Mouse (Mus musculus) lung, adult 2 months (tissue): Measurements from ENCODE around the gene Tns2. TPM values are rescaled to one million over a fixed set of nuclear protein-coding genes. Genes with fewer than 3 reads are reported as not detected.

Experiments
- DNase-seq: peaks from one replicate; pipeline ENCODE4 v3.0.0; 2022
- H3K4me1 ChIP-seq: fragments of 200-500 bp; 2 replicates; pipeline ENCODE4 v1.6.1; 2011; ENCODE audit warnings: low read length; ENCODE audit not compliant: control insufficient read depth, insufficient read depth
- H3K4me3 ChIP-seq: fragments of 200-500 bp; replicated peaks from 2 replicates; pipeline ENCODE3; 2011; ENCODE audit warnings: low read depth, mild to moderate bottlenecking, control low read depth, low read length; ENCODE audit errors: extremely low read depth
- CTCF ChIP-seq: fragments of 200-500 bp; IDR thresholded peaks from 2 replicates; pipeline ENCODE4 v1.5.1; 2011; ENCODE audit warnings: mild to moderate bottlenecking, low read length, control low read depth; ENCODE audit not compliant: insufficient read depth
- POLR2A ChIP-seq: fragments of 200-500 bp; IDR thresholded peaks from 2 replicates; pipeline ENCODE4 v1.6.1; 2011; ENCODE audit warnings: low read depth, mild to moderate bottlenecking, control low read depth, low read length, borderline replicate concordance; ENCODE audit errors: extremely low read depth
- WGBS: fragments of 180-500 bp; shearing (Covaris S2); methylation state at CpG from one replicate; pipeline ENCODE4 v1.1.7; 2018; 5-methylcytosine and 5-hydroxymethylcytosine counted together
- polyA plus RNA-seq: library from polyadenylated mRNA; depleted of rRNA; stranded (reverse); fragments of >200 nt; gene quantifications from 2 replicates; pipeline ENCODE4 v1.2.3, GENCODE M21; 2012

Gene Tns2
- polyA plus RNA-seq, 1 experiment: 255 TPM

DNA sequence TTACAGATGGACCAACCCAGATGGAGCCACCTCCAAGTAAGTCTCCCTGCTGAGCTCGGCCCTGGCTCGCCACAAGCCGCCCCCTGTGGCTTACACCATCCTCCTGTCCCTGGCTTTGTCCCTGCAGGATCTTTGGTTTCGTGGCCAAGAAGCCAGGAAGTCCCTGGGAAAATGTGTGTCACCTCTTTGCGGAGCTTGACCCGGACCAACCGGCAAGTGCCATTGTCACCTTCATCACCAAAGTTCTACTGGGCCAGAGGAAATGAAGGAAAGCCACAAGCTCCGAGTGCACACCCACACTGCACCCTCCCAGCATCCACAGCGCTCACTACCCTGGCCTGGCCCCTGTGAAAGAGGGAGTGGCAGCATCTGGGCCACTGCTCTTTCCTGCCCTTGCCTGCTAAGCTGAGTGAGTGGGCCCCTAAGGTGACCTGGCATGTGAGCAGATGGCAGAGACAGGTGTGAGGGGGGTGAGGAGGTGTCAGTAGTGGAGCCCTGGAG, 15.6 kb downstream of the Tns2 start:
- no peak for DNase-seq
- 35% methylated on average over 9 of the region's 9 CpGs for WGBS

DNA sequence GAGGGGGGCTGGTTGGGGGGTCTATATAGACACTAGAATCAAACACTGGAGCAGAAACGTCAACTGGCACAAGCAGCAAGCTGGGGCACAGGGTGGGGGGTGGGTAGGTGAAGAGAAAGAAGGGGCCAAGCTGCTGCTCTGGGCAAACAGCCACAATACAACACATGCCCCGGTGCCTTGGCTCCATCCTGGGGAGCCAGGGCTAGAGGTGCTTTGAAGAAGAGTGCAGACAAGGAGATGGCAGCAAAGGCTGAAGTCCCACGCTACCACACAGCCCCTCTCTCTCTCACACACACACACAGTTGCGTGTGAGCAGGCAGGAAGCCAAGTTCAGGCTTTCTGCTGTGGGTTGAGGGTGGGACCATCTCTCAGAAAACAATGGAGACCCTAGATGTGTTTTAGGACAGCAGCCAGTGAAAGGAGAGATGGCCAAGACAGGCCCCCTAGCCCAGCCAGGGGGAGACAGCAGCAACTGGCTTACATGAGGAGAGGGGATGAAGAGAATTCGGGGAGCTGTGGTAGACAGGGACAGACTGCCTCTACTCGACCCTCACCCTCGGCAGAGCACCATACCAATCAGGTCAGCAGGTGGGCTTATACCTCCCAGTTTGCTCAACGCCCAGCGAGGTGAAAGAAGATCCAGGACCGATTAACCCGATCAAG, 16.7 kb downstream of the Tns2 start:
- WGBS: 57% methylated on average over 11 of the region's 11 CpGs
- Histone ChIP-seq H3K4me3 (no peak overlapping the region), H3K4me1 (peaks cover 11% of the 10 kb centered on the region)
- DNase-seq: no peak
- no peak for TF ChIP-seq CTCF
- TF ChIP-seq POLR2A: peak; percentile 47; the same call in 1 of the 2 replicates

More for the DNA sequence above, 15.6 kb downstream of the Tns2 start:
- no peak for TF ChIP-seq POLR2A
- no peak for TF ChIP-seq CTCF
- Histone ChIP-seq H3K4me3 (no peak overlapping the region), H3K4me1 (peaks cover 11% of the 10 kb centered on the region)

DNA sequence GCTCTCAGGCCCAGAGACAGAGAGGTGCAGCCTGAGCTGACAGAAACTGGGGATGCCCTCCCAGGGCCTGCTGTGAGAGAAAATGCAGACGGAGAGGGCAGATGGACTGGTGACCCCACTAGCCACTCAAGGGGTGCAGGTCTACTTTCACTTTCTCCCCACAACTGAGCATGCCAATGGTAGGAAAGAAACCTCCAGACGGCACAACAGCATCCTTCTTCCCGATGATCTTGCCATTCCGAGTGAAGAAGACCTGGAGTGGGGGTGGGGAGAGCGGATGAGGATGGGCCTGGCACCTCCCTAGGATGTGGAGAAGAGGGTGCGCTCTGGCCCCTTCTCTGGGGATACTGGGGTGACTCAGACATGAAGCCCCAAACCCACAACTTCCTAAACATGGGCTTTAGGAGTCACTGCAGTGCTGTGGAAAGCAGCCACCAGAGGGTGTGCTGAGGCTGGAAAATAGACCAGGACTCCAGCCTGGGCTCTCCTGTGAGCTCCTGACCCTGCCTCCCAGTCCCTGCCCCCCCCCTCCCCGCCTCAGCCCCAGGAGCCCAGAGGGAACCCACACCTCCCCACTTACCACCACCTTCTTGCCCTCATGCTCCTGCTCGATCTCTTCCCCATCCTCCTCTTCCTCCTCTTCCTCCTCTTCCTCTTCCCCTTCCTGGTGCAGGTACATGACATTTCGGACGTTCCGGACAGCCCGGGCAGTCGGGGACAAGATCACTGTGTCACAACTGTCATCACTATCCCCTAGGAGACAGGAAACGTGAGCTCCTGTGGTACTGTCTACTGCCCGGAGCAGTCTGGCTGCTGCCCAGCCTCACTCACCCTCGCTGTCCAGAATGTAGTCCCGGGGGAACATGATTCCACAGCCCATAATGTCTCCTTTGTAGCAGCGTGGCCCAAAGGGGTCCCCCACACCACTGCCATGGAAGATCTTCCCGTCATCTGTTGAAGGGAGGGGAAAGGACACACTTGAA, 17.5 kb downstream of the Tns2 start:
- H3K4me1 ChIP-seq: peaks cover 11% of the 10 kb centered on the region
- TF ChIP-seq POLR2A (no peak), CTCF (peak; percentile 70)
- no peak for DNase-seq
- no peak overlapping the region for H3K4me3 ChIP-seq
- WGBS: 47% methylated on average over 19 of the region's 19 CpGs

DNA sequence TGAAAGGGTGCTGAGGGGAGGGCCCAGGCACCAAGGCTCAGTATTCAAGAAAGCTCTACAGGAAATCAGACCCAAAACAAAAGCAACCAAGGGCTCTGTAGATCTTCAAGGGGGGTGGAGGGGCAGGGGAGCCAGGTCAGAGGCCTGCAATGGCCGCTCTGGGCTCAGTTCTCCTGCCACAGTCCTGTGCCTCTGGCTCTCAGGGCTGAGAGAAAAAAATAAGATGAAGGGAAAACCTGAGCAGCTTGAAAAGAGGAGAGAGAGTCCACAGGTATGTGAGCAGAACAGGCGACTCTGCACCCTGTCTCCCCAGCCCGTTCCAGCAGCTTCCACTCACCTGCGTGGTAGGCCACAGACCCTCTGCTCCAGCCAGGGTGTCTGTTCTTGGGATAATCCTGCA, 18.4 kb downstream of the Tns2 start:
- 89% methylated on average over 4 of the region's 4 CpGs for WGBS
- TF ChIP-seq POLR2A: no peak
- no peak for TF ChIP-seq CTCF
- H3K4me1 ChIP-seq: peaks cover 11% of the 10 kb centered on the region
- no peak overlapping the region for H3K4me3 ChIP-seq
- DNase-seq: no peak

DNA sequence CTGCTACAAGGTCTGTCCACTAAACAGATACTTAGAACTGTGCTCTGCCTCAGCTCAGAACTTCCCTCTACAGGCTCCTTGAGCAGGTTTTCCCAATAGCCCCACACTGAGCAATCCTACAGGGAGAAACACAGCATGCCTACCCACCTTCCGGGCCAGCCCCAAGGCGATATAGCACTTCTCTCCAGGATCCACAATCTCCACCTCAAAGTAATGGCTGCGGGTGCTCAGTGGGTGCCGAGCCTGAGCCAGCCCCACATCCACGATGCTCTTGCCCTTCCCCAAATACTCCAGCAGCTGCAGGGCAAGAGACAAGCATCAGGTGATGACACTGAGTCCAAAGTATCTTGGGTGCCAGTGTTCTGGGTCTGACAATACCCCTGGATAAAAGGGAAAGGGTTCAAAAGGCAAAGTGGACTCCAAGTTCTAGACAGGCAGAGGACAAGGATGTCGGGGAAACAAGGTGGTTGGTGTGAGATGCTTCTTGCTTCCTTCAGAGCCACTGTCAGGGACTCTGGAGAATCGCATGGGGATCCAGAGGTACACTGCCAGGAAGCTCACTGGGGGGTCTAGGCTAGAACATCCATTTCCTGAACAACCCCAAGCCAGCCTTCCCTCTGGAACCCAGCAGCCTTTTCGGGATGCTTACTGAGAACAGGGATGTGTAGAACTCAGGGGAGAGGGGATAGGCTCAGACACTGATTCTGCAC, 19.1 kb downstream of the Tns2 start:
- DNase-seq: no peak
- TF ChIP-seq POLR2A: no peak
- TF ChIP-seq CTCF: no peak
- H3K4me1 ChIP-seq: peaks cover 11% of the 10 kb centered on the region
- no peak overlapping the region for H3K4me3 ChIP-seq
- 77% methylated on average over 8 of the region's 8 CpGs for WGBS

DNA sequence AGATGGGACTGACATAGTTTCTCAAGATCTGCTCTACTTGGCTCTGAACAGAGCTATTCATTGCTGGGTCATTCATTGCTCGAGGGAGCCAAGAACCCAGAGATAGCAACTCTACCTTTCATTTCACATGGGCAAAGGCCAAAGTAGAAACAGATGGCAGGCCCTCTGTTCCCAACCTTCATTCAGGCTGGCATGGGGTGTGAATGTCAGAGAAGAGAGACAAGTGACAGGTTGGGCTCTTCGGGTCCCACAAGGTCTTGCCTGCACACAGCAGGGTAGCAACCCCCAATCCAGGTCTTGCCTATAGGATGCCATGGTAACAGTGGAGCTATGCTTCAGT, 19.6 kb downstream of the Tns2 start:
- no peak for DNase-seq
- H3K4me3 ChIP-seq: no peak overlapping the region
- H3K4me1 ChIP-seq: peaks cover 11% of the 10 kb centered on the region
- no peak for TF ChIP-seq POLR2A
- no peak for TF ChIP-seq CTCF
- WGBS: 68% methylated on average over 2 of the region's 2 CpGs

DNA sequence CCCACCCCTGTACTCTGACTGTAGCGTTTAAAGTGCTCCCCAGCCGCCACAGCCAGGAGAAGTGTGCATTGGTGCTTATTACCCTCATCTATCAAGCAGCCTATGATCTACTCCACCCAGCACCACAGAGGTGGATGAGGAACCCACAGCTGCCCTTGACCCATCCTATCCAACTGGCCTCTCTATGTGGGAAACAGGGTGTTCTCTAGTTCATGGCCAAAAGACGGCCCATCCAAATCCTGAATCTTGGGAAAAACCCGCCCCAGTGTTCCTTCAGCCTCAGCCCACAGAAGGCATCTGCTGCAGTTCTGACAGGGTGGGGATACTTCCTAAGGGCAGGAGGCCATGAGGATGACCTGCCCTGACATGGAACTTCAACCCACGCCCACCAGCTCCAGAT, 20.3 kb downstream of the Tns2 start:
- TF ChIP-seq POLR2A (no peak), CTCF (no peak)
- 73% methylated on average over 5 of the region's 5 CpGs for WGBS
- no peak for DNase-seq
- Histone ChIP-seq H3K4me1 (peaks cover 11% of the 10 kb centered on the region), H3K4me3 (no peak overlapping the region)

DNA sequence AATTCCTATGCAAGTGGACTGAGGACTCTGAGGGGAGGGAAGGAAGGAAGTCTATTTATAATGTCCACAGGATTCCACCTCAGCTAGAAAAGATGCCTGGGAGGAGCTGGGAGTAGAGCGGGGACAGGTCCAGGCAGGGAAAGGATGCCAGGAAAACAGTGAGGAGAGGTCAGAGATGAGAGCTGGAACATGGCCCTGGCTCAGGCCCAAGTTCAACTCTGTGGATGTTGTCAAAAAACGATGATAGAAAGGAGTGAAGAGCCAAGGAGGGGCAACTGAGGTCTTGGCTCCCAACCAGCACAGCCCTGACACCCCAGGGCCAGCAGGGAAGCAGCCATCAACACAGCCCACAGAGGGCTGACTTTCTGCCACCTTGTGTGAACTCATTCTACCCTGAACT, 26.1 kb downstream of the Tns2 start:
- 17% methylated on average over 2 of the region's 2 CpGs for WGBS
- H3K4me3 ChIP-seq: no peak overlapping the region
- no peak for DNase-seq
- H3K4me1 ChIP-seq: 0 out of 2 replicates have a peak, but pooled peaks cover 3% of the 10 kb centered on the region
- no peak for TF ChIP-seq POLR2A
- TF ChIP-seq CTCF: no peak

DNA sequence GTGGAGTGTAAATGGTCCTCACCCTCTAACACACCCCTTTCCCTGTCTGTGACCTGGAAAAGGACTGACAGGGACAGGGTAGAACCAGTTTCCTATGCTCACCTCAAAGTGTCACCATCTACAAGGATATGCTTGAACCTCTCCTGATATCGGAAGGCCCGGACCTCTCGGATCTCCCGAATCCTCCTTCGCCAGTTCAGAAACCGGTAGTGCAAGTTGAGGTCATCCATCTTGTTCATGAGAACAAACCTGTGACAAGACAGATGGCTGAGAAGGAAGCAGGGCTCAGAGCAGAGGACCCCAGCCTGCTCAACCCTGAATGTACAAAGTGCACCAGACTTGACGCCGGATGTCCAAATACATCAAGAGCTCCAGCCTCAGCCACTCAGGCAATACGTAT, 33.1 kb downstream of the Tns2 start:
- H3K4me3 ChIP-seq: no peak overlapping the region
- TF ChIP-seq CTCF: no peak
- H3K4me1 ChIP-seq: peaks cover 11% of the 10 kb centered on the region
- 66% methylated on average over 9 of the region's 9 CpGs for WGBS
- no peak for DNase-seq
